Mouse (Mus musculus): ENCODE measurements at regions not wholly inside any gene's neighbourhood (a gene's known extent, or its start where the extent isn't known, plus 50 kb on each side); places are given as distances from the start of the nearest gene placed in this dataset.

GRCm38 (mm10) chr11:20882756-20883155, 51.9 kb upstream of the Lgalsl start:
- no peak for DNase-seq (ENCODE audit: low read depth, low spot score)

DNA sequence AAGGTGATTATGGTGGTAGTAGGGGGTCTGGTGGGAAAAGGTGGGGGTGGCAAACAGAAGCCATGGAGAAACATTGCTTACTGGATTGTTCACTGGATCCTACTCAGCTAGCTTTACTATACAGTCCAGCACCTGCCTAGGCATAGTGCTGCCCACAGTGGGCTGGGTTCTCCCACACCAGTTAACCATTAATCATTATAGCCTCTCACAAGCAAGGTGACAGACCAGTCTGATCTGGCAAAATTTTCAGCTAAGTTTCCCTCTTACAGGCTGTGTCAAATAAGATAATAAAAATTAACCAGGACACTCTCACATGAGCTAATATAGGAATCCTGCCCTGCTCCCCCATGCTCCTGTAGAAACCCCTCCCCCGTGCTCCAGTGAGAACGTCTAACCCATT, 53.1 kb upstream of the Lgalsl start:
- no peak for DNase-seq (ENCODE audit: low read depth, low spot score)

DNA sequence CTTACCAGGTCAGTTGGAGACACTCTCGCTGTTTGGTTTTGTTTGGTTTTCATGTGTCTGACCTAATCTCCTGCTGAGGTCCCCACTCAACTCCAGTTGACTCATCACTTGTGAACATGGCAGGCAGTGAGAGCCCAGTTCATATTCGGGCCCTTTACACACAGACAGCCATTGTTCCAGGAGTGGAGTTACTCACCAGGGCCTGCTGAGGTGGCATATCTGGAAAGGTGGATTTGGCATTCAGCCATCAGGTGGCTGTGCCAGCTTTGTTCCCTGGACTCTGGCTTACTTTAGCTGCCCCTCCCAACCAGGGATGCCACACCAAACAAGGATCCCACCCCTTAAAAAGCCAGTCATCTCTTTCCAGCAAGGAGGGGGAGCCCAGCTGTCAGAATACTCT, 56.2 kb upstream of the Lgalsl start:
- DNase-seq (ENCODE audit: low read depth, low spot score) = no peak

GRCm38 (mm10) chr11:20890479-20890878, 59.6 kb upstream of the Lgalsl start:
- no peak for DNase-seq (ENCODE audit: low read depth, low spot score)

DNA sequence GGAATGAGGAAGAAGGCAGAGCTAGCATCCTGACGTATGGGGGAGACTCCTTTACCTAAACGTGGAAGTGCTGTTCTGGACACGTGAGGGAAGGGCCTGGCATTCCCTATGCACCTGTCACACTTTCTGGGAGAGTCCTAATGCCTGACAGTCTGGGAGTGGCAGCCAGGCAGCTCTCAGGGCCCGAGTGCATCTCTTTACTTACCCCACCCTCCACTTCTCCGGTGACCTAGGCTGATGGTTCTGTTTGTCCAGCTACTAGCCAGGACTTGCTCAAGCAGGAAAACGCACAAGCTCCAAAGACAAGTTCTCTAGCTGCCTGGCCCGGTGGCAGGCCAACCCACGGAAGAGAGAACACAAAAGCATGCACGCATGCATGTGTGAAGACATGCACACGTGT, 60.9 kb upstream of the Lgalsl start:
- DNase-seq (ENCODE audit: low read depth, low spot score) = no peak

DNA sequence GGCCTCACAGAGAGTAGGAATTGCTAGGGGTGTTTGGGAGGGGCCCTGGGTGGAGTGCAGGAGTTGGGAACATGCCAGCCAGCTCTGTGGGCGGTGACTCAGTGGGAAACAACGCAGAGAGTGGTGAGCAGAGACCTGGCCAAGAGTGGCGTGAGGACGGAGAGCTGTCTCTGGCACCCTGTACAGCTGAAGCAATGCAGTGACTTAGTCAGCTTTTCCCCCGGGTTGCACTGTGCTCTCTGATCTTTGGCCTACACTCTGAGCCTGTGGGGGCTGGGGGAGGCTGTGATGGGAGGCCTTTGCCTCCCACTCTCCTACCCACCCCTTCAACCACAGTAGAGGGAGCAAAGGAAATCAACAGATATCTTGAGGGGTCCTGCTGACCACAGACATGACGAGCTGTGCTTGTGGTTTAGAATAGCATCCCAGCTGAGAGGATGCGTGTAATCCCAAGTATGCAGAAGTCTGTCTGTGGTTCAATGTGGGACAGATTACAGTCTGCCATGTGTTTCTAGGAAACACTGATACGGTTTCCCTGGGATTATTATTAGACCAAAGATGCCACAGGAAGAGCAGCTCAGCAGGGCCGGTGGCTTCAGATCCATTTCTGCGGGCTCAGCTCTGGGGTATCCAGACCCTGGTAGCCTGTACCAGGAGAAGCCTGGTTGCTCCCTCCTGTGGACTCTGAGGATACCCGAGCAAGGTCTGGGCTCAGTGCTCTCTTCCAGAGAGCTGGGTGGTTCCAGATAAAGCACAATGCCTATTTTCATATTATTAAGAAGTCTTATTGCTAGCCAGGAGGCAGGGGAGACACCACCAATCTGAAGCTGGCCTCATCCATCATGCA, 65.6 kb upstream of the Lgalsl start:
- no peak for DNase-seq (ENCODE audit: low read depth, low spot score)

GRCm38 (mm10) chr11:20897468-20897867, 66.6 kb upstream of the Lgalsl start:
- DNase-seq (ENCODE audit: low read depth, low spot score) = no peak

DNA sequence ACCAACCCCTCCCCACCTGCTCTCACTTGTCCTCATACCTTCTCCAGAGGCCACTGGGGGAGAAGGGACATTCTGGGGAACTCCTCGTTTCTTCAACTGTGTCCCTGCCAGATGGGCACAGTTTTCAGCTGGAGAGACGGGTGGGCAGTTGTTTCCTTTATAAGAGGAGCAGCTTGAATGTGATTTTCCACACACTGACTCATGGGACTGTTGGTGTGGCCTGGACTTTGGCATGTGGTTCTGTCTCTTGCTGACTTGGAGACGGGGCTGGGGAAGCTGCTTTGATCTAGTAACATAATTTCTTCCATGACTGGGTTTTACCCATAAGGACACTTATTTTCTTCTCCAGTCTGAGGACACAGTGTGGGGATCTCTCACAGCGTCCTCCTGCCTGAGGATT, 67.7 kb upstream of the Lgalsl start:
- no peak for DNase-seq (ENCODE audit: low read depth, low spot score)

DNA sequence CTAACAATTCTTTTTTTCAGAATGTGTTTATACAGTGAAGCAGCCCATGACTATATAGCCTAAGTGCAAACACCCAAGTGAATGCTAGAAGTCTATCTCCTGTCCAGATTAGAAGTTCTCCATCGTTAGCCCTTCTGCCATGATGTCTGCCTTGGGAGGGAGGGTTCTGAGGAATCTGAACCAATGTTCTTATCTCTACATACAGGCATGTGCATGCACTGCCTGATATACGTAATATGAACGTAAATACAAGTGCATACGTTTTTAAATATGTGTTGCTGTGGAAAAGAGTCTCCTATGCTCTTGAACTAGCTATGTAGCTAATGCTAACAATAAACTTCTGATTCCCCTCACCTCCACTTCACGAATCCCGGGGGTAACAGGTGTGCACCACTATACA, 68.9 kb upstream of the Lgalsl start:
- no peak for DNase-seq (ENCODE audit: low read depth, low spot score)

- DNase-seq (ENCODE audit: low read depth, low spot score) = no peak
Measured at GRCm38 (mm10) chr11:20902001-20902400, 71.1 kb upstream of the Lgalsl start.

DNA sequence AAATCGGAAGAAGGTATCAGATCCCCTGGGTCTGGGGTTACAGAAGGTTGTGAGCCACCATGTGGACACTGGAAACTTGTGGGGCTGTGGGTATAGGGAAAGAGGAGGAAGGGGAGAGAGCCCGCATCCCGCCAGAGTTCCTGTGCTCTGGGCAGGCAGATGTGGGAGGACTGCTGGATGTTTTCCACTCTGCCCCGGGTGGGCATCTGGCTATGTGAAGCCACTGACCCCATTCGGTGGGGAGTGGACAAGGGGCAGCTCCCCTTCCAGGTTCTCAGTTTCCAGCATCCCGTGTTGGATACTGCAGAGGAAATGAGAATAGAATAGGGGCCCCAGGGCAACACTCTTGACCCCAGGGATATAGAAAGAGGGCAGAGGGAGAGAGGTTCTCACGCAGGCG, 72.1 kb upstream of the Lgalsl start:
- DNase-seq (ENCODE audit: low read depth, low spot score) = no peak

- no peak for DNase-seq (ENCODE audit: low read depth, low spot score)
Measured at GRCm38 (mm10) chr11:20907996-20908395, 77.1 kb upstream of the Lgalsl start.

- DNase-seq (ENCODE audit: low read depth, low spot score) = no peak
Measured at GRCm38 (mm10) chr11:20908471-20908870, 77.6 kb upstream of the Lgalsl start.

GRCm38 (mm10) chr11:20913042-20913441, 82.2 kb upstream of the Lgalsl start:
- DNase-seq (ENCODE audit: low read depth, low spot score) = no peak

GRCm38 (mm10) chr11:20913598-20914296, 82.9 kb upstream of the Lgalsl start:
- peak; percentile 75 for DNase-seq (ENCODE audit: low read depth, low spot score)

DNA sequence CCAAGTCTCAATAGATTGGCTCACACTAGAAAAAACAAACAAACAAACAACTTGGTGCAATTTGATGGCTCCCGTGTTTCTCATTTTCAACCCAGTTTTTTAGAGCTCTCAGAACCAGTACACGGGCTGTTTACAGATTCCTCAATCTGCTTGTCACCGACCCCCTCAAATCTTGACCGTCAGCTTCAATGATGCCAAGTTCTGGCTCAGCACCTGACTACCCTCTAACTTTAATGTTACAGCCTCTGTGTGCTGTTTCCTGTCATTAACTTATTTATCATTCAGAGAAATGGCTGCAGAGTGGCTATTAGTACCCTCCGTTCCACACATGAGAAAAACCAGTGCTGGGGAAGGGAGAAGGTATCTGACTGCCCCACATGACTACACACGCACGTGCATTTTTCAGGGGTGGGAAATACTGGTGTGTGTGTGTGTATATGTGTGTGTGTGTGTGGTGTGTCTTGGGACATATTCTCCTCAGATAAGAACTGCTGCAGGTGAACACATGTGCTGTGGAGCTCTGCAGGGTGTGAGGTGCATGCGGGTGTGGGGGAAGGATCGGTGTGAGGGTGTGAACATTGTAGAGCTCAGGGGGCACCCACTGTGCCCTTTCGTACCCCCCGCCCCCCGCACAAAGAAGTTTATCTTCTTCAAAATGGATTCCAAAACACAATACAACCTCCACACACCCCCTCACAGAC, 83.6 kb upstream of the Lgalsl start:
- no peak for DNase-seq (ENCODE audit: low read depth, low spot score)

DNA sequence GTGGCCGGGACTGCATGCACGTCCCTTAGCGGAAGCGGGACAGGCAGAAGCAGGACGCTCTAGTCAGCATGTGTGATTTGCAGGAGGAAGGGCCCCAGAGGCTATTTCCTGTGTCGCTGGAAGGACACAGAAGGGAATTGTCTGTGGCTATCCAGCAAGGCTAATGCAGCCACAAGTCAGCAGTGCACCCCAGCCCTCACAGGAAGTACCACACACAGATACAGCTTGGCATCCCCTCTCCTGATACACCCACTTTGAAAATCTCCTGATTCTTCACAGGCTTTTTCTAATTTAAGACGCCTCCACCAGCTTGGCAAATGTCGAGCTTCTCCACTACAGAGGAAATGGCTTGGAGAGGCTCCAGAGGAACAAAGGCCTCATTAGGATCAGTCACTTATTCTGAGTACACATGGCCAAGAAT, 84.3 kb upstream of the Lgalsl start:
- DNase-seq (ENCODE audit: low read depth, low spot score) = peak; percentile 9

DNA sequence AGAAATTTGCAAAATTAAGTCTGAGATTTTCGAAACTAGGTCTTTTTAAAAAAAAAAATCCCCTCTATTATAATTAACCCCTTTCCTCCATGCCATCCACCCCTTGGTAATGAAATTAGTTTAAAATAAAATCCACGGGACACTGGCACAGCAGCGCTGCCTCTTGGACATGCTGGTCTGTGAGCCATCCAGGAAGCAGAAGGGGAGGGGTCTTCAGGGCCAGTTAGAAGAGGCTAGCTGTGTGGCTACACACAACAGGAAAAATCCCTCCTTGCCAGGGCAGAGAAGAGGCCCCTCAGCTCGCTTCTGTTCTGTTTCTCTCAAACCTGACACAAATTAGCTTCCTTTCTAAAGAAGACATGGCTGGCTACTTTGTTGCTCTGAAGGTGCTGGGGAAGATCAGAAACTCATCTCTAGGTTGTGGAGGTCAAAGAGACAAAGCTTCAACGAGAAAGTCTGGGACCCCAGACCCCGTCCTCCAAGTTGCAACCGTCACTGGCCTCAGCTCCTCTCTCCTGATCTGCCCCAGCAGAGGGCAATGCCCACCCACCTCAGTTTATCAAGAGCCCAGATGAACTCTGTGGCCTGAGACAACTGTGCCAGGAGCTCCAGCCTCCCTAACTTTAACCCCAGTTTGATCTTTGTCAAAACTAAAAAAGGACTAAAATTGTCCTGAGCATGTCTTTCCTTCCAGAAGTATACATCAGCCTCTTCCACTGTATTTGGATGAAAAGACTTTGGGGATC, 85.0 kb upstream of the Lgalsl start:
- no peak for DNase-seq (ENCODE audit: low read depth, low spot score)

DNA sequence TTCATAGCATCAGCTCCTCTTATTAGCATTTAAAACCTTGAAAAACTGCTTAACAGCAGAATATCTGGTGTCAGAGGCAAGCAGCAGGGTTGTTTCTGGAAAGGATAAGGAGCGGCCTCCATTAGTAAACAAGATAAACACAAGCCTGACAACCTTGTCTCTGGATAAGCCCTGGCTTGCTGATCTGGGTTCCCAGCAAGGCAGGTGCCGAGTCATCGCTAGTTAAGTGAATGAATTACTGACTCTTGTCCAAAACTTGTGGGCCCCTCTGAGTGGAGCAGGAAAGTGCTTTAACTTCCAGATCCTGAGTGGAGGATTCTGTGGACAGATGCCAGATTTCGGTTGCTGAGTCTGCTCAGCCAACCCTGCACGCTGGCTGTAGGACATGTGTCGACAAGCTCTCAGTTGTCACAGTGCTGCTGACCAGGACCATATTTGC, 85.6 kb upstream of the Lgalsl start:
- no peak for DNase-seq (ENCODE audit: low read depth, low spot score)

DNA sequence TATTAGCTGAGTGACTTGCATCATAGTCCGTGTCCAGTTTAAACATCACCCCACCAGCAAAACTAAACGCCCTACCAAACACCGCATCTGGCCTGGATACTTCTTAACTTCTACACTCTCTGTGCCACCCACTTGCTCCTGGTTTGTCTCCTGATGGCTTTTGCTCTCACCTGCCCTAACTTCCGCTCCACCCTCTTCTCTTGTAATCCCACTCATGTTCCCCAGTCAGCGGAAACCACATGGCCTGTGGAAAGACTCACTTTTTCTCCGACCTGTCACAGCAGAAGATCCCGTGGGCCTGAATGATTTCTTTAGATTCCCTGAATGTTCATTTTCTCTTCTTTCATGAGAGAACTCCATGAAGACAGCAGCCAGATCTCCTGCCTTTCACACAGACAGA, 86.1 kb upstream of the Lgalsl start:
- no peak for DNase-seq (ENCODE audit: low read depth, low spot score)

DNA sequence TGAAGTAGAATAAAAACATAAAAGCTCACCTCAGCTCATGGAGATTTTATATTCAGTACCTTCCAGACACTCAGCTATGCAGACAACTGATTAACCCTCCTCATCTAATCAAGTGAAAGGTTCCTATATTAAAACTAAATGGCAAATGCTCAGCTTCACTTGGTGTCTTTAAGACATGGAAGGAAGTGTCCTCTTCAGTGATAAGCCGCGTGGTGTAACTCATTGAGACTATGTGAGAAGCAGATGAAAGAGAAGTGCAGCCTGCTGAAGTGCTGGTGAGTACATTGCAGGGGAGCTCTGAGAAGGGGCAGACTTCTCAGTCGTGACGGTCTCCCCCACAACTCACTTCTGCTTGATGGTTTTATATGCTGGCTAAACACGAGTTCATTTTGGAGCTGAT, 86.6 kb upstream of the Lgalsl start:
- DNase-seq (ENCODE audit: low read depth, low spot score) = no peak

GRCm38 (mm10) chr11:20923115-20923514, 92.3 kb upstream of the Lgalsl start:
- DNase-seq (ENCODE audit: low read depth, low spot score) = no peak

Data from retina, postnatal 7 days (tissue).